Mouse (Mus musculus) kidney, adult 11 months (tissue): ENCODE measurements around the gene A030005L19Rik.
"Not testable (repeated sequence)": the region's sequence is repeated elsewhere in the genome, so short reads cannot be mapped to it uniquely, and the experiment has no call there.

Source experiments
- DNase-seq: peaks from one replicate; pipeline ENCODE4 v3.0.0; 2022

Gene A030005L19Rik

GRCm38 (mm10) chr1:82913025-82913424, at the start of gene A030005L19Rik:
TSS of gene A030005L19Rik (plus strand) at chr1:82913325.
- no peak for DNase-seq

DNA sequence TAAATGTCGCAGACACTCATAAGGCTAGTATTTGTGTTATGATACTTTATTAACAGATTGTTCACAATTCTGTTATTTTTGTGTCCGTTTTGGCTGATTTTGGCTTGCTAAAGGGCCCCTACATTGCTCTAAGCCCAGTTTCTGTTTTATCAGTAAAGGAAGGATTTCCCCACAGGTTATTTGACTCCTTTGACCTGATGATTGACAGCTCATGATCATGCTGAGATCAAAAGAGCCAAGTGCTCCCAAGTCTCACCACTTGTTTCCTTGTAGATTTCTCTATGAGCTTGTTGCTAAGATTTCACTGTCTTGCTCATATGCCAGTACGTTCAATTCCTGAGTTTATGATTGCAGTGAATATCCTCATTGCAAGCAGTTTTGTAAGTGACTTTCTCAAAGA, 42.9 kb upstream of the A030005L19Rik start:
- no peak for DNase-seq

DNA sequence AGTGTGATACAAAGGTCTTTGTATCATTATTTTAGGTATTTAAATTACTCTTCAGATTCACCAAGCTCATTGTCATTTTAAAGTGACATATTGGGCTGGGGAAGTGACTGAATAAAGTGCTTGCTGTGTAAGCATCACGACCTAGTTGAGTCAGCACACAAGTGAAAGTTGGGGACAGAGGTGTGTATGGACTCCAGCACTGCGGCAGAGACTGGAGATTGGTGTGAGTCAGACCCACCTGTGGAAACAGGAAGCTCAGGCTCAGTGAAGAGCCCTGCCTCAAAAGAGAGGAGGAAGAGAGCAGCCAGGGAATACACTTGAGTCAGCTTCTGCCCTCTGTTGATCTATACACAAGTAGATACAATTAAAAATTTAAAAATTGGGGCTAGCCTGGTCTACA, 34.0 kb upstream of the A030005L19Rik start:
- no peak for DNase-seq

DNA sequence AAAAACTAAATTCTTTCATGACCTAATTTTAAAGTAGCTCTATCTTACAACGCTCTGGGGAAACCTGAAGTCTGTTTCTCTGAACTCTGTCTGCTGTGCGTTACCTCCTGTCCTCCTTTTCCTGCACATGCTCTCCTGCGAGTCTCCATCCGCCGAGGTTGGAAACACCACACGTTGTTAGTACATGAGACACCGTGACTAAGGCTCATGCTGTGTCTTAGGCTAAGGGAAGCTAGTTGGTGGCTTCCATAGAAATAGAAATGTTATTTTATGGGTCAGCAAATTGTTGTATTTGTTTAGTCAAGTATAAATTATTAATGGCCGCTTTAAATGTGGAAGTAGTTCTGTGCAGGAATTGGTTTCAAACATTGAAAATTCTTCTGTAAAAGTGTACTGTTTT, 32.9 kb upstream of the A030005L19Rik start:
- DNase-seq: no peak

- no peak for DNase-seq
Measured at GRCm38 (mm10) chr1:82893269-82893668, 19.9 kb upstream of the A030005L19Rik start.

- DNase-seq: no peak
Measured at GRCm38 (mm10) chr1:82900567-82900966, 12.6 kb upstream of the A030005L19Rik start.

- DNase-seq: peak; percentile 22
Measured at GRCm38 (mm10) chr1:82901201-82901600, 11.9 kb upstream of the A030005L19Rik start.

GRCm38 (mm10) chr1:82905886-82906285, 7.2 kb upstream of the A030005L19Rik start:
- DNase-seq: no peak

DNA sequence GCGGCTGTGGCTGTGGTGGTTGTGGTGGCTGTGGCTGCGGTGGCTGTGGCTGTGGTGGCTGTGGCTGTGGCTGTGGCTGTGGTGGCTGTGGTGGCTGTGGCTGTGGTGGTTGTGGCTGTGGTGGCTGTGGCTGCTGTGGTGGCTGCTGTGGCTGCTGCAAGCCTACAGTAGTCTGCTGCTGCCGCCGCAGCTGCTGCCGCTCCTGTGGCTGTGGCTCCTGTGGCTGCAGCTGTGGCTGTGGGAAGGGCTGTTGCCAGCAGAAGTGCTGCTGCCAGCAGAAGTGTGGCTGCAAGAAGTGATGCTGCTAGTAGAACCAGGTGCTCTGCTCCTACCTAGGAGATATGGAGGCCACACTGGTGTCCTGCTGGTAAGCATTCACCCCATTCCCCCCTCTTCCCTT, 309 bp downstream of the A030005L19Rik start:
- DNase-seq: not testable (repeated sequence)

GRCm38 (mm10) chr1:82924650-82925049, 11.5 kb downstream of the A030005L19Rik start, which contains the start of gene A030014E15Rik:
TSS of gene A030014E15Rik (plus strand) at chr1:82924917.
- no peak for DNase-seq

DNA sequence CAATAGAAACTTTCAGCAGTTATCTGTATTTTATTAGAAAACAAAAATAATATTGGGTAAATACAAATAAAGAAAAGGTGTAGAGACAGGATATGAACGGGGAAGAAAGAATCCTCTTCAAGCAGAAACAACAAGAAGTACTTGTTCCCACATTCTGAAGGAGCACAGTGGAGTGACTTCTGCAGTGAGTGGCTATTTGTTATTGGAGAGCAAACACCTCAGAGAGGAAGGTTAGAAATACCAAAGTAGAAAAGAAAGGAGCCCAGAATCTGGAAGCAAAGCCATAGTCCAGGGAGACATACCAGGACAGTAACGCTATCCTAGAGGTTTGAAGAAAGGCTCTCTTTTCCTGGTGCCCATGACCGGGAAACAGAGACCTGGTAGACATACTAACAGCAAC, 17.4 kb downstream of the A030005L19Rik start:
- DNase-seq: not testable (repeated sequence)

- DNase-seq: not testable (repeated sequence)
Measured at GRCm38 (mm10) chr1:82931326-82931725, 18.2 kb downstream of the A030005L19Rik start, which contains the start of gene Gm6217. TSS of gene Gm6217 (minus strand) at chr1:82931399.

DNA sequence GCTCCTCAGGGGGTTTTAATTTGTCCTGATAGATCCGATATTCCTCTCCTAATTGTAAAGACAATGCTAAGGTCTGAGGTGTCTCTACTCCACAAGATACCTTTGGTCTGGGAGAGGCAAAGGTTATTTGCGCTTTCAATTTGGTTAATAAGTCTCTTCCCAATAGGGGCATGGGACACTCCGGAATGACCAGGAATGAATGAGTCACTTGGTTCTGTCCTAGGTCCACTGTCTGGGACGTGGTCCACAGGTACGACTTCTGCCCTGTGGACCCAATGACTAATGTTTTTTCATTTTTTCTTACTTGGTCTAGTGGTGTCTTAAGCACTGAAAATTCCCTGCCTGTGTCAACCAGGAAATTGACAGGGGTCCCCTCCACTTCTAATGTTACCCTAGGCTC, 25.5 kb downstream of the A030005L19Rik start:
- DNase-seq: peak; percentile 66

GRCm38 (mm10) chr1:82942505-82942904, 29.4 kb downstream of the A030005L19Rik start:
- DNase-seq: not testable (repeated sequence)

GRCm38 (mm10) chr1:82943295-82943694, 30.2 kb downstream of the A030005L19Rik start, which contains the start of gene A030003K21Rik:
TSS of gene A030003K21Rik (minus strand) at chr1:82943388.
- not testable (repeated sequence) for DNase-seq

DNA sequence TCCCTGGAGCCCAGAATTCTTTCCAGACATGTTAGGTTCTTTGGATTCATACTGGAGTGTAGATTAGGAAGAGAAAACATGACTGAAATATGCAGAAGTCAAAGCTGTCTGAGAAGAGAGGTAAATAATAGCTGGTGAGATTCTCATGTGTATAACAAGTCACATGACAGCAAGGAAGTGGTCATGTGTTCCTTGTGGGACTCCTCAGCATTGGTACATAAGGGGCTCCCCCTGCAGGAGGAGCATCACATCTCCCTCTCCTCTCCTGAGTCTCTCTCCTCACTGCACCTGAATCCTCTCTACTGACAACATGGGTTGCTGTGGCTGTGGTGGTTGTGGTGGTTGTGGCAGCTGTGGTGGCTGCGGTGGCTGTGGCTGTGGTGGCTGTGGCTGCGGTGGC, 32.9 kb downstream of the A030005L19Rik start:
- DNase-seq: not testable (repeated sequence)

- no peak for DNase-seq
Measured at GRCm38 (mm10) chr1:82948601-82949000, 35.5 kb downstream of the A030005L19Rik start.

DNA sequence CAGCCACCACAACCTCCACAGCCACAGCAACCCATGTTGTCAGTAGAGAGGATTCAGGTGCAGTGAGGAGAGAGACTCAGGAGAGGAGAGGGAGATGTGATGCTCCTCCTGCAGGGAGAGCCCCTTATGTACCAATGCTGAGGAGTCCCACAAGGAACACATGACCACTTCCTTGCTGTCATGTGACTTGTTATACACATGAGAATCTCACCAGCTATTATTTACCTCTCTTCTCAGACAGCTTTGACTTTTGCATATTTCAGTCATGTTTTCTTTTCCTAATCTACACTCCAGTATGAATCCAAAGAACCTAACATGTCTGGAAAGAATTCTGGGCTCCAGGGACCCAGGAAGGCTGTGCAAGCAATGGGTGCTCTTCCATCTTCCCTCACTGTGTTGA, 42.8 kb downstream of the A030005L19Rik start, which contains the start of gene Gm7544:
Gm7544 (minus strand) TSS at position 101 of the 400 bp plus-strand sequence.
- not testable (repeated sequence) for DNase-seq

GRCm38 (mm10) chr1:82959870-82960385, 46.8 kb downstream of the A030005L19Rik start, which contains the start of gene Gm47955:
TSS of gene Gm47955 (plus strand) at chr1:82960286.
- no peak for DNase-seq
